Mouse (Mus musculus) cerebellum, adult 2 months (tissue): ENCODE results near the gene Lingo1. TPM values are rescaled to one million over a fixed set of nuclear protein-coding genes. Genes with fewer than 3 reads are reported as not detected.

Experiments
- DNase-seq, 2 experiments: peaks; one replicate each; pipeline ENCODE4 v3.0.0; 2021
- H3K27ac ChIP-seq: fragments of 200-500 bp; 2 replicates; pipeline ENCODE4 v1.5.1; 2012; ENCODE audit warnings: low read length, control low read depth, inconsistent platforms; ENCODE audit not compliant: insufficient read depth
- H3K27me3 ChIP-seq: fragments of 200-500 bp; 2 replicates; pipeline ENCODE4 v1.6.1; 2012; ENCODE audit warnings: inconsistent platforms, mild to moderate bottlenecking, low read length, moderate library complexity; ENCODE audit not compliant: control insufficient read depth, insufficient read depth
- H3K4me1 ChIP-seq: fragments of 200-500 bp; 2 replicates; pipeline ENCODE4 v1.6.1; 2011; ENCODE audit warnings: low read length; ENCODE audit not compliant: control insufficient read depth, insufficient read depth
- H3K4me3 ChIP-seq: fragments of 200-500 bp; replicated peaks from 2 replicates; pipeline ENCODE3; 2011; ENCODE audit warnings: mild to moderate bottlenecking, low read depth, low read length, control low read depth; ENCODE audit not compliant: insufficient read depth
- CTCF ChIP-seq: fragments of 200-500 bp; IDR thresholded peaks from 2 replicates; pipeline ENCODE4 v1.5.1; 2011; ENCODE audit warnings: low read depth, mild to moderate bottlenecking, control low read depth, low read length, moderate library complexity, borderline replicate concordance; ENCODE audit not compliant: insufficient read depth
- POLR2A ChIP-seq: fragments of 200-500 bp; IDR thresholded peaks from 2 replicates; pipeline ENCODE4 v1.6.1; 2011; ENCODE audit warnings: low read length, control low read depth, borderline replicate concordance; ENCODE audit not compliant: insufficient read depth
- WGBS: fragments of 180-500 bp; shearing (Covaris S2); methylation state at CpG from one replicate; pipeline ENCODE4 v1.1.7; 2018; 5-methylcytosine and 5-hydroxymethylcytosine counted together
- polyA plus RNA-seq: library from polyadenylated mRNA; depleted of rRNA; stranded (reverse); fragments of >200 nt; gene quantifications from 2 replicates; pipeline ENCODE4 v1.2.3, GENCODE M21; 2012

Gene Lingo1
- polyA plus RNA-seq, 1 experiment = 88.3 TPM

- Histone ChIP-seq H3K27ac (no peak overlapping the region), H3K4me3 (no peak overlapping the region), H3K4me1 (peaks cover 19% of the 10 kb centered on the region), H3K27me3 (no peaks in the 10 kb centered on the region)
- DNase-seq = no peak
- TF ChIP-seq CTCF (no peak), POLR2A (no peak)
- WGBS = 80% methylated on average over 4 of the region's 4 CpGs
Measured at GRCm38 (mm10) chr9:56618660-56619059, 177.6 kb downstream of the Lingo1 start.

GRCm38 (mm10) chr9:56616061-56616460 lies 180.2 kb downstream of the Lingo1 start:
- no peak for TF ChIP-seq CTCF
- no peak for TF ChIP-seq POLR2A

GRCm38 (mm10) chr9:56612798-56613183 lies 183.5 kb downstream of the Lingo1 start:
- WGBS = 72% methylated on average over 12 of the region's 12 CpGs
- Histone ChIP-seq H3K27me3 (no peaks in the 10 kb centered on the region), H3K4me3 (no peak overlapping the region), H3K4me1 (peaks cover 23% of the 10 kb centered on the region), H3K27ac (no peak overlapping the region)
- TF ChIP-seq POLR2A (no peak), CTCF (no peak)
- DNase-seq = no peak

More at GRCm38 (mm10) chr9:56616061-56616460, 180.2 kb downstream of the Lingo1 start:
- Histone ChIP-seq H3K27me3 (no peaks in the 10 kb centered on the region), H3K27ac (no peak overlapping the region), H3K4me1 (peaks cover 27% of the 10 kb centered on the region), H3K4me3 (no peak overlapping the region)
- WGBS = 89% methylated on average over 3 of the region's 3 CpGs
- DNase-seq = no peak

GRCm38 (mm10) chr9:56611912-56612797 lies 184.1 kb downstream of the Lingo1 start:
- Histone ChIP-seq H3K27me3 (no peaks in the 10 kb centered on the region), H3K4me1 (peaks cover 23% of the 10 kb centered on the region), H3K27ac (no peak overlapping the region), H3K4me3 (no peak overlapping the region)
- peak in 1 of 2 experiments; percentile 25 for DNase-seq
- WGBS = 59% methylated on average over 8 of the region's 8 CpGs
- no peak for TF ChIP-seq CTCF
- TF ChIP-seq POLR2A = no peak

GRCm38 (mm10) chr9:56610955-56611354 lies 185.3 kb downstream of the Lingo1 start:
- WGBS = 57% methylated on average over 6 of the region's 6 CpGs
- TF ChIP-seq CTCF (no peak), POLR2A (no peak)
- Histone ChIP-seq H3K27me3 (no peaks in the 10 kb centered on the region), H3K4me3 (no peak overlapping the region), H3K27ac (no peak overlapping the region), H3K4me1 (peaks cover 23% of the 10 kb centered on the region)
- DNase-seq = no peak

GRCm38 (mm10) chr9:56610466-56610865 lies 185.8 kb downstream of the Lingo1 start:
- no peak overlapping the region for H3K27ac ChIP-seq
- H3K4me1 ChIP-seq = peaks cover 23% of the 10 kb centered on the region
- H3K27me3 ChIP-seq = no peaks in the 10 kb centered on the region
- H3K4me3 ChIP-seq = no peak overlapping the region
- 83% methylated on average over 5 of the region's 5 CpGs for WGBS
- DNase-seq = no peak
- TF ChIP-seq POLR2A = no peak
- TF ChIP-seq CTCF = no peak

GRCm38 (mm10) chr9:56609486-56609885 lies 186.8 kb downstream of the Lingo1 start:
- 41% methylated on average over 5 of the region's 5 CpGs for WGBS
- no peak overlapping the region for H3K27ac ChIP-seq
- TF ChIP-seq POLR2A = no peak
- peaks cover 27% of the 10 kb centered on the region for H3K4me1 ChIP-seq
- H3K27me3 ChIP-seq = no peaks in the 10 kb centered on the region
- no peak overlapping the region for H3K4me3 ChIP-seq
- no peak for DNase-seq

GRCm38 (mm10) chr9:56608691-56609351 lies 187.4 kb downstream of the Lingo1 start:
- H3K4me1 ChIP-seq = peaks cover 27% of the 10 kb centered on the region
- no peak overlapping the region for H3K27ac ChIP-seq
- WGBS = 42% methylated on average over 11 of the region's 11 CpGs
- no peak for TF ChIP-seq CTCF
- TF ChIP-seq POLR2A = no peak
- H3K4me3 ChIP-seq = no peak overlapping the region
- H3K27me3 ChIP-seq = no peaks in the 10 kb centered on the region
- DNase-seq = peak in 1 of 2 experiments; percentile 23
